Mouse (Mus musculus) erythroblast, embryonic 14.5 days (primary cell): ENCODE data around the gene Tbl3.

Experiments
- GATA1 ChIP-seq: IDR thresholded peaks from 2 replicates; pipeline ENCODE4 v1.6.1; 2012; ENCODE audit warnings: low read length, inconsistent platforms, mixed read lengths
- TAL1 ChIP-seq: IDR thresholded peaks from 3 replicates; pipeline ENCODE4 v1.6.1; 2012; ENCODE audit warnings: low read length, inconsistent platforms, mixed read lengths

DNA sequence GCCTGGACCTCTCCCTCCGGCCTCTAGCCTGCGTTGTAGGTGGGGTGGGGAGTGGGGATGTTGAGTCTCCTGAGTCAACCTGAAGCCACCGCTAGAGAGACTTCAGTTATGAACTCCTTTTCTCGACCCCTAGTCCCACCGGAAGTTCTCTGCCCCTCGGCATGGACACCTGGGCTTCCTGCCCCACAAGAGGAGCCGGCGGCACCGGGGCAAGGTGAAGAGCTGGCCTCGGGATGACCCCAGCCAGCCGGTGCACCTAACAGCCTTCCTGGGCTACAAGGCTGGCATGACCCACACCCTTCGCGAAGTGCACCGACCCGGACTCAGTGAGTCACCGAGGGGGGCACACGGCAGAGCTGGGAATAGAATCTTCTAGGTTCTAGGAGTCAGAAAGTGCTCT lies 20.7 kb upstream of the Tbl3 start:
- TF ChIP-seq TAL1 (no peak), GATA1 (no peak)
